In genomic region chr19:7157734-7158133, GRCm38 (mm10) we compare ENCODE assay signal across 9 mouse cellular contexts. TPM values are rescaled to one million over a fixed set of nuclear protein-coding genes. Genes with fewer than 3 reads are reported as not detected.
DNase-seq lines count a peak whose midpoint lies in the region; ATAC-seq and TF ChIP-seq lines count a peak whose summit lies in the region.
"Had no signal": no experiment of that assay in that cellular context is flagged by ENCODE, and none has a peak within 500 bp of the region (broad histone marks: within the 10 kb centered on the region; RNA-seq: fewer than 3 reads in every experiment).

No protein-coding gene starts in this region.

- no peaks in the 10 kb centered on the region for H3K9me3 ChIP-seq in kidney, postnatal 0 days (replicated peaks; ENCODE audit: low read length)
- no peaks in the 10 kb centered on the region for H3K9me3 ChIP-seq in forebrain, embryonic 14.5 days (replicated peaks; ENCODE audit: control insufficient read depth, low read length)
- no peaks in the 10 kb centered on the region for H3K9me3 ChIP-seq in limb, embryonic 13.5 days
- no peaks in the 10 kb centered on the region for H3K9me3 ChIP-seq in stomach, embryonic 15.5 days

- DNase-seq in kidney, postnatal 0 days (ENCODE audit: low spot score): no peak
- no peak for DNase-seq in kidney, postnatal 25 days
- no peak for DNase-seq in forebrain, embryonic 14.5 days (ENCODE audit: low spot score)
- no peak for DNase-seq in adrenal gland, adult 8-10 months
- no peak for DNase-seq in layer of hippocampus, postnatal 36 days
- DNase-seq: lung, adult 18-20 months had no signal

- 34% methylated on average over 14 of the region's 14 CpGs for WGBS in kidney, postnatal 0 days
- WGBS in forebrain, embryonic 14.5 days: 22% methylated on average over 14 of the region's 14 CpGs
- 44% methylated on average over 14 of the region's 14 CpGs for WGBS in limb, embryonic 13.5 days
- 44% methylated on average over 14 of the region's 14 CpGs for WGBS in stomach, embryonic 15.5 days

- no peaks in the 10 kb centered on the region for H3K27me3 ChIP-seq in kidney, postnatal 0 days (ENCODE audit: insufficient read depth, low read length)
- H3K27me3 ChIP-seq in forebrain, embryonic 14.5 days (replicated peaks; ENCODE audit: control insufficient read depth, insufficient read depth, low read length): 0 out of 2 replicates have a peak, but pooled peaks cover 3% of the 10 kb centered on the region
- peaks cover 54% of the 10 kb centered on the region for H3K27me3 ChIP-seq in limb, embryonic 13.5 days
- no peaks in the 10 kb centered on the region; the same call in 1 of the 2 replicates for H3K27me3 ChIP-seq in stomach, embryonic 15.5 days (replicated peaks)

- no peak overlapping the region for H3K9ac ChIP-seq in kidney, postnatal 0 days (ENCODE audit: low read depth, low read length)
- peak overlapping the region; percentile 49; the same call in 1 of the 2 replicates for H3K9ac ChIP-seq in forebrain, embryonic 14.5 days (ENCODE audit: low read length)
- 0 out of 2 replicates have a peak overlapping the region, but pooled peaks have one; percentile 43 for H3K9ac ChIP-seq in limb, embryonic 13.5 days
- H3K9ac ChIP-seq in stomach, embryonic 15.5 days: 0 out of 2 replicates have a peak overlapping the region, but pooled peaks have one; percentile 6

- peak; percentile 13; the same call in 1 of the 2 replicates for TF ChIP-seq CTCF in kidney, postnatal 0 days (IDR thresholded peaks at IDR 0.05; ENCODE audit: low read depth)

- no peak overlapping the region for H3K4me2 ChIP-seq in kidney, postnatal 0 days (ENCODE audit: low read length)
- peak overlapping the region; percentile 8; the same call in 1 of the 2 replicates for H3K4me2 ChIP-seq in forebrain, embryonic 14.5 days (ENCODE audit: low read length)
- no peak overlapping the region for H3K4me2 ChIP-seq in limb, embryonic 13.5 days (replicated peaks)
- no peak overlapping the region for H3K4me2 ChIP-seq in stomach, embryonic 15.5 days

- ATAC-seq in kidney, postnatal 0 days (replicated peaks; ENCODE audit: low FRiP score, low read depth): no peak; the same call in 1 of the 2 replicates
- ATAC-seq in forebrain, embryonic 14.5 days: no peak
- ATAC-seq in limb, embryonic 13.5 days (ENCODE audit: low FRiP score, low read depth): no peak
- no peak for ATAC-seq in stomach, embryonic 15.5 days (ENCODE audit: insufficient read depth, low FRiP score, low read depth)

- no peaks in the 10 kb centered on the region for H3K36me3 ChIP-seq in kidney, postnatal 0 days (ENCODE audit: insufficient read depth, low read length)
- no peaks in the 10 kb centered on the region for H3K36me3 ChIP-seq in forebrain, embryonic 14.5 days (ENCODE audit: control insufficient read depth, insufficient read depth, low read length)
- H3K36me3 ChIP-seq in limb, embryonic 13.5 days: no peaks in the 10 kb centered on the region
- no peaks in the 10 kb centered on the region for H3K36me3 ChIP-seq in stomach, embryonic 15.5 days

- H3K27ac ChIP-seq in kidney, postnatal 0 days: no peak overlapping the region
- peak overlapping the region; percentile 22; the same call in 1 of the 2 replicates for H3K27ac ChIP-seq in forebrain, embryonic 14.5 days (ENCODE audit: low read depth, low read length)
- no peak overlapping the region for H3K27ac ChIP-seq in limb, embryonic 13.5 days
- H3K27ac ChIP-seq in stomach, embryonic 15.5 days: no peak overlapping the region

- no peak overlapping the region for H3K4me3 ChIP-seq in kidney, postnatal 0 days (replicated peaks; ENCODE audit: low read depth, low read length)
- no peak overlapping the region for H3K4me3 ChIP-seq in forebrain, embryonic 14.5 days (ENCODE audit: low read depth, low read length)
- H3K4me3 ChIP-seq in limb, embryonic 13.5 days: no peak overlapping the region
- no peak overlapping the region for H3K4me3 ChIP-seq in stomach, embryonic 15.5 days (replicated peaks)

- peaks cover 16% of the 10 kb centered on the region for H3K4me1 ChIP-seq in kidney, postnatal 0 days (replicated peaks; ENCODE audit: insufficient read depth, low read length)
- peaks cover 40% of the 10 kb centered on the region for H3K4me1 ChIP-seq in forebrain, embryonic 14.5 days (ENCODE audit: control insufficient read depth, insufficient read depth, low read length)
- peaks cover 73% of the 10 kb centered on the region for H3K4me1 ChIP-seq in limb, embryonic 13.5 days
- H3K4me1 ChIP-seq in stomach, embryonic 15.5 days: peaks cover 31% of the 10 kb centered on the region; the same call in 1 of the 2 replicates

RNA-seq across cellular contexts. Expression of gene Otub1, which starts 48.4 kb away (rescaled TPM):
- polyA plus RNA-seq in kidney, postnatal 0 days (2015; fragmentation: Nextera tagmentation; extraction: Ambion mirVana): 197 and 209 TPM in 2 replicates
- 262 TPM in 2 replicates for polyA plus RNA-seq in forebrain, embryonic 14.5 days (2014; fragmentation: Nextera tagmentation; extraction: Ambion mirVana)
- 226 and 229 TPM in 2 replicates for polyA plus RNA-seq in limb, embryonic 13.5 days (2015; fragmentation: Nextera tagmentation; extraction: Ambion mirVana)
- polyA plus RNA-seq in stomach, embryonic 15.5 days (2015; fragmentation: Nextera tagmentation; extraction: Ambion mirVana): 163 and 169 TPM in 2 replicates
- total RNA-seq in adrenal gland, adult 8-10 months (2022): 100 to 1,000 TPM; 127 to 182 (median 149) TPM
- 100 to 1,000 TPM; 282 to 286 TPM for total RNA-seq in layer of hippocampus, postnatal 36 days (2021)

RNA-seq across cellular contexts. Expression of gene Flrt1, which starts 52.2 kb away (rescaled TPM):
- 4.8 and 5.1 TPM in 2 replicates for polyA plus RNA-seq in kidney, postnatal 0 days (2015; fragmentation: Nextera tagmentation; extraction: Ambion mirVana)
- polyA plus RNA-seq in forebrain, embryonic 14.5 days (2014; fragmentation: Nextera tagmentation; extraction: Ambion mirVana): 9.5 and 12.2 TPM in 2 replicates
- polyA plus RNA-seq in limb, embryonic 13.5 days (2015; fragmentation: Nextera tagmentation; extraction: Ambion mirVana): 7.7 and 8.1 TPM in 2 replicates
- polyA plus RNA-seq in stomach, embryonic 15.5 days (2015; fragmentation: Nextera tagmentation; extraction: Ambion mirVana): 3.5 and 4.2 TPM in 2 replicates
- total RNA-seq in adrenal gland, adult 8-10 months (2022): 10 to 100 TPM in 2 of 4 experiments, 1 to 10 TPM in 2; 2.9 to 27.5 (median 14.8) TPM
- total RNA-seq in layer of hippocampus, postnatal 36 days (2021): 10 to 100 TPM; 18.4 to 18.6 TPM
- total RNA-seq: CH12.LX had no signal

RNA-seq across cellular contexts. Expression of gene Cox8a, which starts 59.7 kb away (rescaled TPM):
- polyA plus RNA-seq in kidney, postnatal 0 days (2015; fragmentation: Nextera tagmentation; extraction: Ambion mirVana): 2,325 and 2,471 TPM in 2 replicates
- 772 and 935 TPM in 2 replicates for polyA plus RNA-seq in forebrain, embryonic 14.5 days (2014; fragmentation: Nextera tagmentation; extraction: Ambion mirVana)
- polyA plus RNA-seq in limb, embryonic 13.5 days (2015; fragmentation: Nextera tagmentation; extraction: Ambion mirVana): 734 and 747 TPM in 2 replicates
- polyA plus RNA-seq in stomach, embryonic 15.5 days (2015; fragmentation: Nextera tagmentation; extraction: Ambion mirVana): 988 and 1,377 TPM in 2 replicates
- 100 to 1,000 TPM; 725 to 927 (median 846) TPM for total RNA-seq in adrenal gland, adult 8-10 months (2022)
- 1,000 to 10,000 TPM; 1,005 to 1,018 TPM for total RNA-seq in layer of hippocampus, postnatal 36 days (2021)
